Mouse (Mus musculus) embryonic facial prominence, embryonic 12.5 days (tissue): ENCODE measurements at regions not wholly inside any gene's neighbourhood (a gene's known extent, or its start where the extent isn't known, plus 50 kb on each side); places are given as distances from the start of the nearest gene placed in this dataset.

ENCODE experiments used
- ATAC-seq: fragments of 200-750 bp; cut with Nextera tagmentation; 2 replicates; pipeline ENCODE4 v1.8.0; 2017; ENCODE audit not compliant: insufficient number of reproducible peaks, insufficient read depth, low FRiP score, low TSS enrichment
- H3K27ac ChIP-seq: fragments of 300-500 bp; sonication (generic); 2 replicates; pipeline ENCODE4 v1.5.1; 2016; ENCODE audit warnings: mild to moderate bottlenecking
- H3K27me3 ChIP-seq: fragments of 300-500 bp; sonication (generic); 2 replicates; pipeline ENCODE4 v1.6.1; 2016; ENCODE audit warnings: mild to moderate bottlenecking, moderate library complexity
- H3K36me3 ChIP-seq: fragments of 300-500 bp; sonication (generic); 2 replicates; pipeline ENCODE4 v1.6.1; 2016; ENCODE audit warnings: mild to moderate bottlenecking
- H3K4me1 ChIP-seq: fragments of 300-500 bp; sonication (generic); 2 replicates; pipeline ENCODE4 v1.6.1; 2016
- H3K4me2 ChIP-seq: fragments of 300-500 bp; sonication (generic); replicated peaks from 2 replicates; pipeline ENCODE4 v1.6.1; 2016; ENCODE audit warnings: mild to moderate bottlenecking, moderate library complexity
- H3K4me3 ChIP-seq: fragments of 300-500 bp; sonication (generic); 2 replicates; pipeline ENCODE4 v1.5.1; 2016; ENCODE audit warnings: mild to moderate bottlenecking
- H3K9ac ChIP-seq: fragments of 300-500 bp; sonication (generic); 2 replicates; pipeline ENCODE4 v1.6.1; 2016; ENCODE audit warnings: mild to moderate bottlenecking, moderate library complexity
- H3K9me3 ChIP-seq: fragments of 300-500 bp; sonication (generic); 2 replicates; pipeline ENCODE4 v1.6.1; 2016; ENCODE audit warnings: mild to moderate bottlenecking, moderate library complexity
- WGBS: fragments of 180-500 bp; shearing (Covaris S2); methylation state at CpG from one replicate; pipeline ENCODE4 v1.1.7; 2016; 5-methylcytosine and 5-hydroxymethylcytosine counted together

- Histone ChIP-seq H3K4me3 (no peak overlapping the region), H3K9me3 (0 out of 2 replicates have a peak, but pooled peaks cover 3% of the 10 kb centered on the region), H3K27me3 (no peaks in the 10 kb centered on the region), H3K4me2 (no peak overlapping the region), H3K9ac (no peak overlapping the region), H3K27ac (0 out of 2 replicates have a peak overlapping the region, but pooled peaks have one; percentile 13), H3K36me3 (no peaks in the 10 kb centered on the region), H3K4me1 (peaks cover 29% of the 10 kb centered on the region)
- peak; percentile 83; the same call in 1 of the 2 replicates for ATAC-seq
- 20% methylated on average over 7 of the region's 7 CpGs for WGBS
Observed at GRCm38 (mm10) chr8:8947516-8948161, 257.3 kb upstream of the Arglu1 start.

GRCm38 (mm10) chr8:8942991-8943390, 252.7 kb upstream of the Arglu1 start:
- no peak overlapping the region for H3K4me2 ChIP-seq
- peaks cover 8% of the 10 kb centered on the region for H3K4me1 ChIP-seq
- 68% methylated on average over 6 of the region's 6 CpGs for WGBS
- H3K9ac ChIP-seq: no peak overlapping the region
- no peak overlapping the region for H3K27ac ChIP-seq
- 0 out of 2 replicates have a peak, but pooled peaks cover 3% of the 10 kb centered on the region for H3K9me3 ChIP-seq
- H3K4me3 ChIP-seq: no peak overlapping the region
- H3K27me3 ChIP-seq: no peaks in the 10 kb centered on the region; the same call in 1 of the 2 replicates
- no peaks in the 10 kb centered on the region for H3K36me3 ChIP-seq
- ATAC-seq: no peak

- no peak for ATAC-seq
- H3K9ac ChIP-seq: no peak overlapping the region
- H3K27me3 ChIP-seq: no peaks in the 10 kb centered on the region; the same call in 1 of the 2 replicates
- H3K9me3 ChIP-seq: 0 out of 2 replicates have a peak, but pooled peaks cover 3% of the 10 kb centered on the region
- H3K27ac ChIP-seq: no peak overlapping the region
- WGBS: 92% methylated on average over 4 of the region's 4 CpGs
- H3K4me2 ChIP-seq: no peak overlapping the region
- H3K36me3 ChIP-seq: no peaks in the 10 kb centered on the region
- no peak overlapping the region for H3K4me3 ChIP-seq
- H3K4me1 ChIP-seq: no peaks in the 10 kb centered on the region
Observed at GRCm38 (mm10) chr8:8940899-8941298, 250.6 kb upstream of the Arglu1 start.

- ATAC-seq: no peak
- H3K27me3 ChIP-seq: no peaks in the 10 kb centered on the region; the same call in 1 of the 2 replicates
- H3K4me1 ChIP-seq: no peaks in the 10 kb centered on the region
- H3K9me3 ChIP-seq: no peaks in the 10 kb centered on the region
- H3K27ac ChIP-seq: no peak overlapping the region
- no peak overlapping the region for H3K4me3 ChIP-seq
- no peaks in the 10 kb centered on the region for H3K36me3 ChIP-seq
- H3K4me2 ChIP-seq: no peak overlapping the region
- 79% methylated on average over 7 of the region's 7 CpGs for WGBS
- no peak overlapping the region for H3K9ac ChIP-seq
Observed at GRCm38 (mm10) chr8:8938536-8938935, 248.2 kb upstream of the Arglu1 start.

GRCm38 (mm10) chr8:8932466-8932865, 242.1 kb upstream of the Arglu1 start:
- no peak for ATAC-seq
- Histone ChIP-seq H3K36me3 (no peaks in the 10 kb centered on the region), H3K27ac (no peak overlapping the region), H3K4me2 (no peak overlapping the region), H3K9me3 (no peaks in the 10 kb centered on the region), H3K4me3 (no peak overlapping the region), H3K27me3 (no peaks in the 10 kb centered on the region), H3K9ac (no peak overlapping the region), H3K4me1 (no peaks in the 10 kb centered on the region)
- WGBS: 76% methylated on average over 3 of the region's 3 CpGs

GRCm38 (mm10) chr8:8931746-8932145, 241.4 kb upstream of the Arglu1 start:
- no peak overlapping the region for H3K4me3 ChIP-seq
- H3K4me2 ChIP-seq: no peak overlapping the region
- H3K4me1 ChIP-seq: no peaks in the 10 kb centered on the region
- H3K27ac ChIP-seq: no peak overlapping the region
- no peaks in the 10 kb centered on the region for H3K36me3 ChIP-seq
- 82% methylated on average over 6 of the region's 6 CpGs for WGBS
- no peak overlapping the region for H3K9ac ChIP-seq
- no peaks in the 10 kb centered on the region for H3K9me3 ChIP-seq
- ATAC-seq: no peak
- no peaks in the 10 kb centered on the region for H3K27me3 ChIP-seq

- H3K36me3 ChIP-seq: no peaks in the 10 kb centered on the region
- H3K27me3 ChIP-seq: no peaks in the 10 kb centered on the region
- H3K9me3 ChIP-seq: no peaks in the 10 kb centered on the region
- H3K9ac ChIP-seq: no peak overlapping the region
- H3K27ac ChIP-seq: no peak overlapping the region
- H3K4me2 ChIP-seq: no peak overlapping the region
- 77% methylated on average over 18 of the region's 18 CpGs for WGBS
- ATAC-seq: no peak
- no peaks in the 10 kb centered on the region for H3K4me1 ChIP-seq
- no peak overlapping the region for H3K4me3 ChIP-seq
Observed at GRCm38 (mm10) chr8:8928074-8928862, 237.9 kb upstream of the Arglu1 start.

GRCm38 (mm10) chr8:8921446-8921845, 231.1 kb upstream of the Arglu1 start:
- Histone ChIP-seq H3K4me1 (no peaks in the 10 kb centered on the region), H3K36me3 (no peaks in the 10 kb centered on the region), H3K9ac (no peak overlapping the region), H3K9me3 (no peaks in the 10 kb centered on the region), H3K27me3 (no peaks in the 10 kb centered on the region), H3K4me3 (no peak overlapping the region), H3K27ac (no peak overlapping the region), H3K4me2 (no peak overlapping the region)
- WGBS: 61% methylated on average over 2 of the region's 2 CpGs
- no peak for ATAC-seq

GRCm38 (mm10) chr8:8919582-8920503, 229.5 kb upstream of the Arglu1 start:
- Histone ChIP-seq H3K27me3 (no peaks in the 10 kb centered on the region), H3K4me1 (no peaks in the 10 kb centered on the region), H3K27ac (no peak overlapping the region), H3K9ac (no peak overlapping the region), H3K36me3 (no peaks in the 10 kb centered on the region), H3K4me3 (no peak overlapping the region), H3K4me2 (no peak overlapping the region), H3K9me3 (peaks cover 3% of the 10 kb centered on the region; the same call in 1 of the 2 replicates)
- 23% methylated on average over 11 of the region's 11 CpGs for WGBS
- no peak for ATAC-seq

- peaks cover 3% of the 10 kb centered on the region; the same call in 1 of the 2 replicates for H3K9me3 ChIP-seq
- H3K9ac ChIP-seq: no peak overlapping the region
- H3K4me2 ChIP-seq: no peak overlapping the region
- H3K27ac ChIP-seq: no peak overlapping the region
- no peaks in the 10 kb centered on the region for H3K36me3 ChIP-seq
- WGBS: 75% methylated on average over 9 of the region's 9 CpGs
- H3K27me3 ChIP-seq: no peaks in the 10 kb centered on the region
- H3K4me3 ChIP-seq: no peak overlapping the region
- no peaks in the 10 kb centered on the region for H3K4me1 ChIP-seq
- ATAC-seq: no peak
Observed at GRCm38 (mm10) chr8:8919040-8919439, 228.7 kb upstream of the Arglu1 start.

GRCm38 (mm10) chr8:8907478-8908165, 217.3 kb upstream of the Arglu1 start:
- no peaks in the 10 kb centered on the region for H3K36me3 ChIP-seq
- H3K4me3 ChIP-seq: no peak overlapping the region
- WGBS: 72% methylated on average over 7 of the region's 7 CpGs
- no peak for ATAC-seq
- H3K9me3 ChIP-seq: no peaks in the 10 kb centered on the region
- H3K27ac ChIP-seq: no peak overlapping the region
- no peaks in the 10 kb centered on the region for H3K27me3 ChIP-seq
- H3K9ac ChIP-seq: no peak overlapping the region
- no peaks in the 10 kb centered on the region for H3K4me1 ChIP-seq
- no peak overlapping the region for H3K4me2 ChIP-seq
